Mouse (Mus musculus) embryonic fibroblast, embryonic 13.5 days (primary cell): ENCODE measurements around the gene C130050O18Rik. TPM values are rescaled to one million over a fixed set of nuclear protein-coding genes. Genes with fewer than 3 reads are reported as not detected.

ENCODE experiments used
- H3K27ac ChIP-seq: 2 replicates; pipeline ENCODE4 v1.5.1; 2012; ENCODE audit warnings: low read length, control low read depth, inconsistent platforms; ENCODE audit not compliant: insufficient read depth
- H3K4me1 ChIP-seq: 2 replicates; pipeline ENCODE4 v1.6.1; 2011; ENCODE audit warnings: low read length; ENCODE audit not compliant: control insufficient read depth, insufficient read depth
- H3K4me3 ChIP-seq: 2 replicates; pipeline ENCODE4 v1.5.1; 2011; ENCODE audit warnings: mild to moderate bottlenecking, control low read depth, low read length; ENCODE audit not compliant: insufficient read depth
- CTCF ChIP-seq: IDR thresholded peaks from 2 replicates; pipeline ENCODE4 v1.5.1; 2011; ENCODE audit warnings: mild to moderate bottlenecking, control low read depth, low read length, moderate library complexity, borderline replicate concordance; ENCODE audit not compliant: insufficient read depth
- POLR2A ChIP-seq: IDR thresholded peaks from 2 replicates; pipeline ENCODE4 v1.6.1; 2011; ENCODE audit warnings: low read depth, mild to moderate bottlenecking, control low read depth, low read length, moderate library complexity
- polyA plus RNA-seq: library from polyadenylated mRNA; stranded (reverse); fragments of >200 nt; gene quantifications from 2 replicates; pipeline ENCODE4 v1.2.4, GENCODE M21; 2011; ENCODE audit warnings: low read depth; ENCODE audit not compliant: missing spikeins, insufficient read length

The C130050O18Rik gene
- polyA plus RNA-seq = 0.33 TPM in 1 of 2 replicates, not detected in the other

DNA sequence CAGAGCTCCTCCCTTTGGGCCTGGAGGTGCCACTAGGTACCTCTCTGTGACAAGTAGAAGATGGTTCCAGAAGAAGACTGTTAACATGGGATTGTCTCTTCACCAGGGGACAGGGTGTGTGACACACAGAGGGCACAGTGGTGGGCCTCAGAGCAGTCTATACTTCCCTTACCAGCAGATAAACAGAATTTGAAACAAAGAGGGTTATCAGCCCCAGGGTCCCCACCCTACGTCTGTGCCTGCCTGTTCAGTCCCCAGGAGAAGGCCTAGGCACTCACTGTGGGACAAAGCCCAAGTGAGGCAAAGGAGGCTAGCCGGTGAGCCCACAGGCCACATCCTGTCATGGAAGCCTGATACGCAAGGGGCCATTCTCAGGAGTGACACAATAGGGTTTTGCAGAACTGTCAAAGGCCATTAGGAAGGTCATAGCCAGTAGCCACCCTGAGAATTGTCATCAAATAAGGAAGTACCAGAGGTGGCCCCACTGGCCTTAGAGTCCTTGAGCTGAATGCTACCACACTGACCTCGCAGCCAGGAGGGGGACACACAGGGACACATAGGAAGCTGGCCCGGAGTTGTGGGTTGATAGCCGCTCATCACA, at the start of gene C130050O18Rik:
C130050O18Rik (plus strand) TSS at position 480 of the 601 bp plus-strand sequence.
- Histone ChIP-seq H3K4me1 (0 out of 2 replicates have a peak, but pooled peaks cover 3% of the 10 kb centered on the region), H3K27ac (no peak within 1 kb of the TSS), H3K4me3 (no peak within 1 kb of the TSS)
- TF ChIP-seq CTCF (no peak), POLR2A (no peak)

DNA sequence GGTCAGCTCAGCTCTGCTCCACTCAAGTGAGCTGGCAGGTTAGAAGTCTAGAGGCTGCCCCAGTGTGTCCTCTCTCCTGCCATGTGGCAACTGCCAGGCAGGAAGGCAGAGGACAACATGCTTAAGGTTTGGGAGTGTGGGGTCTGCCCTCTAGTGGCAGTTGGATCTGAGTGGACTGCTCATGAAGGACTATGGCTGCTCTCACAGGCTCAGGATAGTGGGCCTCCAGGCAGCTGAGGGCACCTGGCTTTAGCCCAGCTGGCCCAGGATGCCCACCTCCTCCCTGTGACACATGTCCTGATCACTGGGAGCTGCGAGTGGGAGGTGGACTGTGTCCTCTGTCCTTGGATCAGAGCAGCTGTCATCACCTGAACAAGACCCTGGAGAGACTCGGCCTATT, 46.4 kb upstream of the C130050O18Rik start:
- no peaks in the 10 kb centered on the region for H3K4me1 ChIP-seq
- TF ChIP-seq CTCF (peak; percentile 73; the same call in 1 of the 2 replicates), POLR2A (no peak)
- no peak overlapping the region for H3K27ac ChIP-seq
- H3K4me3 ChIP-seq = no peak overlapping the region

DNA sequence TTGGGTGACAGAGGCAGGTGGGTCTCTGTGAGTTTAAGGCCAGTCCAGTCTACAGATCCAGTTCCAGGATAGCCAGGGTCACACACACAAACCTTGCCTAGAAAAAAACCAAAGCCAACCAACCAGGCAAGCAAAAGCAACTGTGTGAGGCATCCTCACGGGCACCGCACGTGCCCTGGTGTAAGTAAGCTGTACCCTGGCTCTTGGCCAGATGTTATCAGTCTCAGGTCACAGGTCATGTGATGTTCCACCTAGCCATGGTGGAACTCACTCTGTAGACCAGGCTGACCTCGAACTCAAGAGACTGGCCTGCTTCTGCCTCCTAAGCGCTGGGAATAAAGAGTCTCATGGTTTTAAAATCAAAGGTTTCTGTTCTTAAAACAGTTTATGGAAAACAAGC, 45.8 kb upstream of the C130050O18Rik start:
- no peak overlapping the region for H3K27ac ChIP-seq
- no peak overlapping the region for H3K4me3 ChIP-seq
- no peaks in the 10 kb centered on the region for H3K4me1 ChIP-seq
- TF ChIP-seq POLR2A (no peak), CTCF (no peak)

DNA sequence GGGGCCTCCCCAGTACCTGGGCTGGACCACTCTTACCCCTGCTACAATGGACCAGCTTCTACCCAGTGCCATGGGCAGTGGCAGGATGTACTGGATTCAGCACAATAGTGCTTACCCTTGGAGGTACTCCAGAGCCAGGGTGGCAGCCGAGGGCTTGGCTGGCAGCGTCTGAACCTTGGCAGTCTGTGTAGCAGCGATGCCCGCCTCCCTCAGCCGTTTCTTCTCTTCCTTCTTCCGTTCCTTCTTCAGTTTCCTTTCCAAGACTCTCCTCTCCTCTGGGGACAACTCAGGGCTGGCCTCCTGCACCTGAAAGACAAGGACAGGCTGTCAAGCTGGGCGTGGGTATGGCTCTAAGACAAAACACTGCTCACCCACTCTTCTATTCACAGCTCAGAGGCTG, 41.2 kb upstream of the C130050O18Rik start:
- Histone ChIP-seq H3K4me3 (no peak overlapping the region), H3K4me1 (no peaks in the 10 kb centered on the region), H3K27ac (no peak overlapping the region)
- TF ChIP-seq POLR2A (no peak), CTCF (no peak)

DNA sequence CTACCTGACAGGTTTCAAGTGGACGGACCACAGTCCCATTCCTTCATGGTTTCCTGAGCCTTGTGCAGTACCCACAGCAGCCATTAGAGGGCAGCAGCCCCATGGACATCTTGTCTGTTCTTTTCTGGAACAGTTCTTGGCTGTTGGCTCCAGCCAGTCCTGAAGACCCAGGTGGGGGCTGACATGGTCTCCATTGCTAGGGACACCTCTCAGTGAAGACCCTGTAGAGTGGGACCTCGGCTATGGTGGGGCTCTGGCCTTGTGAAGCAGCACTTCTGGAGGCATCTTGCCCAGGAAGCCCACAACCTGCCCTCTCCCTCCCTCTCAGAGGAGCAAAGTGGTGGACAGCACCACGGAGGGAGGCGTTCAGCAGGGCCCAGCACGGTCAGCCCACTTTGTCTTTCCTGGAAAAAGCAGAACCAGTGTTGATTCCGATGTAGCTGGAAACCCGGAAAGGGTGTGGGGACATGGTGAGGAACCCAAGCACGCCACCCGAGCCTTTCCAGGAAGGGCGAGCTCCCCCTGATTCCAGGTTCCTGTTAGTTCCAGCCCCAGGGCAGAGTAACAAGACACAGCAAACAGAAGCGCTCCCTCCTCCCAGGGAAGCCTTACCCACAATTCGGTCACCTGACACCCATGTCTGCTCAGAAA, 40.7 kb upstream of the C130050O18Rik start:
- H3K4me3 ChIP-seq = no peak overlapping the region

DNA sequence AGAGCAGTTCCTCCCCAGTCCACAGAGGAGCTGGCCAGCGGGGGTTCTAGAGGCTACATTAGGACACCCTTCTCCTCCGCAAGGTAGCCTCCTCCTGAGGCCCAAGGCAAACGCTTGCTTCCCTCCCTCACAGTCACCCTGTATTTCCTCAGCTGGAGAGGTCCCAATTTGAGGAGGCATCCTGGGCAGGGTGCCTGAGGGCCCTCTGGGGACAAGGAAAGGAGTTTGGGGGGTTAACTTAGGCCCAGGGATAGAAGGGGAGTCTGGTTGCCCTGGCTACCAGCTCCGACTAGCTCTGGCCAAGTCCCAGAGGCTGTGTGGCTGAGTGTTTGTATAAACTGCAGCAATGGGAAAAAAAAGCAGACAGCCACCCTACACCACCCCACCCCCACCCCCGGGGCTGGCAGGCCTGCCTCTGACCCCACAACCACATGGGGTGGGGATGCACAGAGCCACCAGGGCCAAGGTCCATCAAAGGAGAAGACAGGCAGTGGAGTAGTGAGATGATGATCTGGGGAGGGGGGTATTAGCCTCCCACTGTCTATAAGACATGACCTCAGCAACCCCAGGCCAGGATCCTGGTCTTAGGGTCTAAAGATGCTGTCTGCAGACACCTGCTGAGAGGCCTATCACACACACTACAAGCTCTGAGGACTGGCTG, 40.0 kb upstream of the C130050O18Rik start:
- TF ChIP-seq POLR2A (no peak), CTCF (no peak)
- H3K27ac ChIP-seq = no peak overlapping the region
- no peaks in the 10 kb centered on the region for H3K4me1 ChIP-seq
- no peak overlapping the region for H3K4me3 ChIP-seq

More for the DNA sequence above, 40.7 kb upstream of the C130050O18Rik start:
- H3K4me1 ChIP-seq = no peaks in the 10 kb centered on the region
- TF ChIP-seq CTCF (peak; percentile 94), POLR2A (no peak)
- no peak overlapping the region for H3K27ac ChIP-seq

DNA sequence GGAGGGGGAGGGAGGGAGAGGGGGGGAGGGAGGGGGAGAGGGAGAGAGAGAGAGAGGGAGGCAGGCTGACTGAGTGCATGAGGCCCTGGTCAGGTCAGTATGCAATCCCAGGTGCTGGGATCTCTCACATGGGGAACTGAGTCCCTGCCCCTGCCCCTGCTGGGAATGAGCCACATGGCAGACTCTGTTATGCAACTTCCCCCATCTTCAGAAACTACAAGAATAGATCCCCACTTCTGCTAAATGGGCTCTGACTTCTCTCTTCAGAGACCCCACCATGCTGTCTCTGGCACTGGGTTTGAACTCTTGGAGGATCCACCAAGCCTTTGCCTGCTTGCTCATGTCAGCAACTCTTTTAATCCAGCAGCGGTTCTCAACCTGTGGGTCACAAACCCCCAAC, 39.3 kb upstream of the C130050O18Rik start:
- H3K27ac ChIP-seq = no peak overlapping the region
- no peak overlapping the region for H3K4me3 ChIP-seq
- H3K4me1 ChIP-seq = no peaks in the 10 kb centered on the region
- TF ChIP-seq POLR2A (no peak), CTCF (no peak)

DNA sequence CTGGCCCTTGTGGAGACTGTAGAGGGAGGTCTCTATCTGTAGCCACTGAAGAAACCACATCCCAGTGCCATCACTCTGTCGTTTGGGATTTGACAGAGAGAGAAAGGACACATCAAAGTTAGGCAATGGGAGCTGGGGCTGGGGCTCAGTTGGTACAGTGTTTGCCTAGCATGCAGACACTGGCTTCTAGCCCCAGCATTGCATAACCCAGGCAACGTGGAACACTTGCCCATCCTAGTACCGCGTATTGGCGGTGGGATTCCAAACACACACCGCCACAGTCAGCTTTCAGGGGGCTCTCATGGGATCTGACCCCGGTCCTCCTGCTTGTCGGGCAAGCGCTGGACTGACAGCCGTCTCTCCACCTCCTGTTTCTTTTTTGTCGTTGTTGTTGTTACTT, 38.6 kb upstream of the C130050O18Rik start:
- Histone ChIP-seq H3K4me3 (no peak overlapping the region), H3K4me1 (no peaks in the 10 kb centered on the region), H3K27ac (no peak overlapping the region)
- TF ChIP-seq CTCF = no peak
- no peak for TF ChIP-seq POLR2A

DNA sequence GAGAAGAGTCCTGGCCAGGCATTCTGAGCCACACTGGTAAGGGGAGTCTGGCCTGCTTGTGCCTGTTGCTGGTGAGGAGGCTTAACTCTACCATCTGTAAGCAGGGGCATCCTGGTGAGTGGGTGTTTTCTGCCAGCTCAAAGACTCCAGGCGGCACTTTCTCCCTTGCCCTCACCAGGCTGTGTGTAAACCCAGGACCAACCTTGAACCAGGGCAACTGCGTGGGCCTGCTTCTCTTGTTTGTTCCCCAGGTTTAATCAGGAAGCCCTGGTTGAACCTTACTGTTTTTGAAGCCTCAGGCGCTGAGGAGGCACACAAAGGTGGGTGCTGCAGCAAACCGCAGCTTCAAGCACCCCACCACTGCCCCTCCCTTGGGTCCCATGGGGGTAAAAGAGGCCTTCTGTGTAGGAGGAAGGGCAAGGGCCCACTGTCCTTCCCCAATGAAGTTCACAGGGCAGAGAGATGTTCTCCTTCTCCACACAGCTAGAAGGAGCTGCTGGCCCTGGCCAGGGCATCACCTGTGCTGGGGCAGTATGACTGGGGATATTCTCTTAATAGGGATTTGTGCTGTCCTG, 37.1 kb upstream of the C130050O18Rik start:
- TF ChIP-seq CTCF = no peak
- no peak for TF ChIP-seq POLR2A
- Histone ChIP-seq H3K4me3 (no peak overlapping the region), H3K4me1 (no peaks in the 10 kb centered on the region), H3K27ac (no peak overlapping the region)
